Mouse (Mus musculus): ENCODE results near the gene Snx30. TPM values are rescaled to one million over a fixed set of nuclear protein-coding genes. Genes with fewer than 3 reads are reported as not detected.

Snx30 gene
- polyA plus RNA-seq, 1 experiment from 2014 or later = 6.6 TPM

DNA sequence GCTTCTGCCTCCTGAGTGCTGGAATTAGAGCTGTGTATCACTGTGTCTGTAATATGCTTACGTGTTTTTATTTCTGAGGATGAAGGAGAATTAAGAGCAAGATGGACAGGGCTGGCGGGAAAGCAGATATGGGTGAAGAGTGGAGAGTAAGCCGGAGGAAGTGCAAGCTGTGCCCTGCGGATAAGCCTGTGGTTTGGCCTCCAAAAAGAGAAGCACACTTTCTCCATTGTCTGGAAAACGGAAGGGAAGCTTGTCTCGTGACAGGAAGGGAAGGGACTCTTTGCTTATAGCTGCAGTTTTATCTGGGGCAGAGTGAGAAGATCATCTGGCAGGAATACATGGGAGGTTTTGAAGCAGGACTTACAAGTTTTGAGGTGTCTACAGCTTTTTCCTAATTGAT, 58.2 kb downstream of the Snx30 start:
- H3K9me3 ChIP-seq = no peaks in the 10 kb centered on the region
- H3K36me3 ChIP-seq = no peaks in the 10 kb centered on the region
- no peak for ATAC-seq
- no peak overlapping the region for H3K9ac ChIP-seq
- no peaks in the 10 kb centered on the region for H3K27me3 ChIP-seq (replicated peaks)
- WGBS = 71% methylated on average over 6 of the region's 6 CpGs
- no peak overlapping the region for H3K4me2 ChIP-seq (replicated peaks)
- H3K4me1 ChIP-seq (replicated peaks) = 0 out of 2 replicates have a peak, but pooled peaks cover 3% of the 10 kb centered on the region
- H3K4me3 ChIP-seq (replicated peaks) = no peak overlapping the region
- no peak overlapping the region for H3K27ac ChIP-seq

DNA sequence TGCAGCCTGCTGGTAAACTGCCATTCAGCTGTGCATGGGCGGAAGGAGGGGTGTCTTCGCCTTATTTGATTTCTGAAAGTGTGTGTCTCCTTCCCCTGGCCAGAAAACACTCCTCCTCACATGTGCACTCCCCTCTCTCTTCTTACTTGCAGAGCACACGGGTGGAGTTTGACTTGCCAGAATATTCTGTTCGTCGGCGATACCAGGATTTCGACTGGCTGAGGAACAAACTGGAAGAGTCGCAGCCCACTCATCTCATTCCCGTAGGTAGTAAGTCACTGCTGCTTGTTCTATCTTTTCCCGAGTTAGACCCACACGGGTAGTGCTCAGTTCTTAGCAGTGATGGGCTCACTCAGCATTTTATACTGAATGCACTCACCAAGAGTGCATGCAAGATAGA, 62.4 kb downstream of the Snx30 start:
- 83% methylated on average over 11 of the region's 11 CpGs for WGBS
- Histone ChIP-seq H3K9me3 (no peaks in the 10 kb centered on the region), H3K9ac (no peak overlapping the region), H3K4me1 (replicated peaks) (0 out of 2 replicates have a peak, but pooled peaks cover 2% of the 10 kb centered on the region), H3K4me2 (replicated peaks) (no peak overlapping the region), H3K4me3 (replicated peaks) (no peak overlapping the region), H3K36me3 (no peaks in the 10 kb centered on the region), H3K27ac (no peak overlapping the region), H3K27me3 (replicated peaks) (no peaks in the 10 kb centered on the region)
- no peak for ATAC-seq

DNA sequence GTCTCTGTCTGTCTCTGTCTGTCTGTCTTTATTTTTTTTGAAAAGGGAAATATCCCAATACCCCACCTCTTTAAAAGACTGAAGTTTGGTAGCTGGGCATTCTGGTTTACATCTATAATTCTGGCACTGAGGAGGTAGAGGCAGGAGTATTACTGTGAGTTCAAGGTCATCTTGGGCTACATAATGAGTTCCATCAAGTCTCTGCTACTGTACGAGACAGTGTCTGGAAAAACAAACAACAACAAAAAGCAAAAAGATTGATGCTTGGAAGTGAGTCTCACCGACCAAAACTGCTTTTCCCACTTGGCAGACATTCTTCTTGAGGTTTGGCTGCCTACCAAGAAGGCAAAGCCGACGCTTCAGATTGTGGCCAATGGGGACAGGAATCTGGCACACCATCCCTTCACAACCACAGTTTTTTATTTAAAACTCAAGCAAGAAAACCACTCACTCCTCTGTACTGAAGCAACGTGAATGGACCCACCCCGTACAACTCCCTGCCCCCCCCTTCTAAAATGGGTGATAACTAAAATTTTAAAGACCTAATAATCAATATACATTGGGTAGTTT, 63.9 kb downstream of the Snx30 start:
- no peak for ATAC-seq
- Histone ChIP-seq H3K27me3 (replicated peaks) (no peaks in the 10 kb centered on the region), H3K36me3 (no peaks in the 10 kb centered on the region), H3K4me2 (replicated peaks) (no peak overlapping the region), H3K9ac (no peak overlapping the region), H3K9me3 (no peaks in the 10 kb centered on the region), H3K27ac (no peak overlapping the region), H3K4me3 (replicated peaks) (no peak overlapping the region), H3K4me1 (replicated peaks) (0 out of 2 replicates have a peak, but pooled peaks cover 2% of the 10 kb centered on the region)
- WGBS = 66% methylated on average over 6 of the region's 6 CpGs

DNA sequence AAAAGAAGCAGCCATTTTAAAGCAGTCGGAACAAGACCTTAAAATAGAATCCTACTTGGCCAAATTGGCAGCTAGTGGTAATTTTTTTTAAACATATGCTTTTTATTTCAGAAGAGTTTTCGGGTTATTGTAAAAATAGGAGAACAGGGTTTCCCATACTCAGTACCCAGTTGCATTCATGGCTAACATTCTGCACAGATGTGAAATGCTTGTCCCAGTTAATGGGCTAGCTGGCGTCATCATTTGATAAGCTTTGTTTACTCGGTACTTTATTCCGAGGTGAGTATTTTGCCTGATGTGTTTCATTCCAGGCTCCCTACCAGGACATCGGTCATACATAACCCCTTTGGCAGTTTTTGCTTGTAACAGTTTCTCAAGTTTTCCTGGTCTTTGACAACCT, 64.8 kb downstream of the Snx30 start:
- Histone ChIP-seq H3K27me3 (replicated peaks) (no peaks in the 10 kb centered on the region), H3K4me1 (replicated peaks) (0 out of 2 replicates have a peak, but pooled peaks cover 2% of the 10 kb centered on the region), H3K4me2 (replicated peaks) (no peak overlapping the region), H3K9me3 (no peaks in the 10 kb centered on the region), H3K27ac (no peak overlapping the region), H3K9ac (no peak overlapping the region), H3K4me3 (replicated peaks) (no peak overlapping the region), H3K36me3 (no peaks in the 10 kb centered on the region)
- 71% methylated on average over 6 of the region's 6 CpGs for WGBS
- ATAC-seq = peak; percentile 12; the same call in 1 of the 2 replicates

DNA sequence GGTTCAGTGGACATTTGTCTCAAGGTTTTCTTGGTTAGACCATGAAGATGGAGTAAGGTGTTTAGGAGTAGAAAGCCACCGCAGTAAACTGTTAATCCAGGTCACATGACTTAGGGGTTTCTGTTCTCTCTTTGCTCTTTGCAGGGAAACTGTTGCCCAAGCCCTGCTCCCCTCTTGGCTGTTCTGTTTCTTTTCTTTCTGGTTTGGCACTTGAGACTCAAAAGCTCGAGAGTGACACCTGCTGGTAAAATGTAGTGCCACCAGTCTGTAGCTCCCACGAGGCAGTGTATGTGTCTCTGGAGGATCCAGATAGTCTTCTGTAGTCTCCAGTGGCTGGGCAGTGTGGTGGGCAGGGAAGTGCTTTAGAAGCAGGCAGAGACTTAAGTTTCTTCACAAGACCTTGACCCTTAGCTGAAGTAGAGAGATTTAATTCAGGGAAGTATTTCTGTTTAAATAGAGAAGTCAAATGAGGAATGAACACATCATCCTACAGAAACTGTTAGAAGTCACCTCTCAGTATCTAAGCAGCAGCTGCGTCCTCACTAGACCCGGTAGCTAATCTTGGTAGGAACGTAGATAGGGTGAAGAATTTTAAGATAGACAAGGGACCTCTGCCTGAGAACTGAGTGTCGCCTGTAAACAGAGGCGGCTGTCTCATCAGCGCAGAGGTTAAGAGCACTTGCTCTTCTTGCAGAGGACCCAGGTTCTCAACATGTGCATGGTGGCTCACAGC, 65.4 kb downstream of the Snx30 start:
- H3K4me1 ChIP-seq (replicated peaks) = 0 out of 2 replicates have a peak, but pooled peaks cover 2% of the 10 kb centered on the region
- peak; percentile 89 for ATAC-seq
- no peaks in the 10 kb centered on the region for H3K27me3 ChIP-seq (replicated peaks)

DNA sequence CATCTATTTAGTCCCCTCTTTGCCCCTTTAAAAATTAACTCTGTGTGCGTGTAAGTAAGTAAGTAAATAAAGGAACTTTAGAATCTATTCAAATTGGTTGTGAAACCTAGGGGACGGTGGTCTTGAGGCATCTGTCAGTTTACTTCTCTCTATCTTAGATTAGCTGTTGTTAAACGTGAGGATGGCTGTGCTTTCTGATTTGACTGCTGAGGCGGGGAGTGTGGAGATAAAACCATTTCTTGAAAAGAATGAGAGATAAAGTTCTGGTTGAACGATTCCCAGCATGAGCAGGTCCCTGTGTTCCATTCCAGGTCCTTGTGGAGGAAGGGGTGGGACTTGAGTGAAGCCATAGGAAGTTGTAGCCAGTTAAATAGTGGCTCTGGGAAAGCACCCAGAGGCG, 67.6 kb downstream of the Snx30 start:
- H3K36me3 ChIP-seq = no peaks in the 10 kb centered on the region
- H3K9me3 ChIP-seq = no peaks in the 10 kb centered on the region
- no peaks in the 10 kb centered on the region for H3K27me3 ChIP-seq (replicated peaks)
- H3K4me3 ChIP-seq (replicated peaks) = no peak overlapping the region
- H3K4me2 ChIP-seq (replicated peaks) = no peak overlapping the region
- no peak overlapping the region for H3K27ac ChIP-seq
- 59% methylated on average over 6 of the region's 6 CpGs for WGBS
- no peak overlapping the region for H3K9ac ChIP-seq
- 0 out of 2 replicates have a peak, but pooled peaks cover 2% of the 10 kb centered on the region for H3K4me1 ChIP-seq (replicated peaks)
- ATAC-seq = no peak

More for the DNA sequence above, 65.4 kb downstream of the Snx30 start:
- no peak overlapping the region for H3K4me3 ChIP-seq (replicated peaks)
- 57% methylated on average over 9 of the region's 9 CpGs for WGBS
- no peak overlapping the region for H3K27ac ChIP-seq
- no peak overlapping the region for H3K4me2 ChIP-seq (replicated peaks)
- no peak overlapping the region for H3K9ac ChIP-seq
- H3K9me3 ChIP-seq = no peaks in the 10 kb centered on the region
- H3K36me3 ChIP-seq = no peaks in the 10 kb centered on the region

DNA sequence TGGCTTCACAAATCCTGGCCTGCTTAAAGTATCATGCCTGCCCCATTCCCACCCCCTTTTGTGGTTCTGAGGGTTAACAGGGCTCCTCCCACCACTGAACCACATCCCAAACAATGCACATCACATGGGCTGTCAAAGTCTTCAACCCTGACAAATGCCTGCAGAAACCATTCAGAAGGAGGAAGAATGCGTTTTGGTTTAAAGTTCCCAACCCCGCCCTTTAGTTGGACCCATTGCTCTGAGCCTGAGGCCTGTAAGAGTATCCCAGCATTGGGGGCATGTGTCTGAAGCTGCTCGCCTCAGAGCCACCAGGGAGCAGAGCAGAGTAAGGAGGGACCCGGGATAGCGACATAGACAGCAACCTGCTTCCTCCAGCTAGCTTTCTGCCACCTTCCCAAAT, 68.2 kb downstream of the Snx30 start:
- no peaks in the 10 kb centered on the region for H3K9me3 ChIP-seq
- H3K4me2 ChIP-seq (replicated peaks) = no peak overlapping the region
- no peak for ATAC-seq
- H3K27ac ChIP-seq = no peak overlapping the region
- H3K4me1 ChIP-seq (replicated peaks) = 0 out of 2 replicates have a peak, but pooled peaks cover 2% of the 10 kb centered on the region
- H3K9ac ChIP-seq = no peak overlapping the region
- no peak overlapping the region for H3K4me3 ChIP-seq (replicated peaks)
- WGBS = 57% methylated on average over 5 of the region's 5 CpGs
- H3K36me3 ChIP-seq = no peaks in the 10 kb centered on the region
- no peaks in the 10 kb centered on the region for H3K27me3 ChIP-seq (replicated peaks)

DNA sequence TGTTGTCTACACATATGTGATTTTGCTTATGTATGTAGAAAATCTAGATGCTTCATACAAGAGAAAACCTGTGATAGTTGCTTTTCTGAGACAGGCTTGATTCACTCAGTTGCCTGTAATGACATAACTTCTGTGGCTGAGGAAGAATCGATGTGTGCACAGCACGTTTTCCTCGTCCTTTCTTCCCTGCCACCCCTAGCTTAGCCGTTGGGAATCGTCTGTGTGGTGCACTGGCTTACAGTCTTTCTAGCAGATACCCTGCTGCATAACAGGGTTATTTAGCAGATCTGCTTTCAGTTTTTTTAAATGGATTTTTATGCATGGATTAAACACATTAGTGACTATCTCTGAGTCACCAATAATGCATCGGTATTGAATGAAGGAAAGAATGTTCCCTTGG, 70.9 kb downstream of the Snx30 start:
- ATAC-seq = no peak
- H3K27ac ChIP-seq = no peak overlapping the region
- H3K36me3 ChIP-seq = no peaks in the 10 kb centered on the region

DNA sequence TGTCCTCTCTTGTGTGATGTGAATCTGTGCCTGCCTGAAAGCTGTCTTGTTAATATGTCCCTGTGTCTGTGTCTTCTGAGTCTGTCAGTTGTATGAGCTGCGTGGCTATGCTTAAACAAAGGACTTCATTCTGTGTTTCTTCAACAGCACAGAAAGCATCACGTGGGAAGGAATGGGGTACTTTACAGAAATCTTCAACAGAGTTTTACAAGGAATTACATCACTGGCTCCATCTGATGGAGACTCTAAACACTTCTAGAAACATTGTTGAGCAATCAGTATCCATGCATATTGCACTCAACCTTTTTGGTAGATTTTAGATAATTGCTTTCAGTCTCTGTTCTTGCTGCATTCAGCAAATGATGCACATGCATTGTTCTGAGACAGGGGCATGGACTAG, 71.4 kb downstream of the Snx30 start:
- WGBS = 75% methylated on average over 2 of the region's 2 CpGs
- Histone ChIP-seq H3K27ac (no peak overlapping the region), H3K27me3 (replicated peaks) (no peaks in the 10 kb centered on the region), H3K36me3 (no peaks in the 10 kb centered on the region), H3K9me3 (no peaks in the 10 kb centered on the region), H3K4me3 (replicated peaks) (no peak overlapping the region), H3K4me2 (replicated peaks) (no peak overlapping the region), H3K4me1 (replicated peaks) (no peaks in the 10 kb centered on the region), H3K9ac (no peak overlapping the region)
- no peak for ATAC-seq

More for the DNA sequence above, 70.9 kb downstream of the Snx30 start:
- H3K4me1 ChIP-seq (replicated peaks) = no peaks in the 10 kb centered on the region
- no peak overlapping the region for H3K9ac ChIP-seq
- H3K27me3 ChIP-seq (replicated peaks) = no peaks in the 10 kb centered on the region
- no peak overlapping the region for H3K4me3 ChIP-seq (replicated peaks)
- WGBS = 80% methylated on average over 6 of the region's 6 CpGs
- H3K4me2 ChIP-seq (replicated peaks) = no peak overlapping the region
- H3K9me3 ChIP-seq = no peaks in the 10 kb centered on the region

DNA sequence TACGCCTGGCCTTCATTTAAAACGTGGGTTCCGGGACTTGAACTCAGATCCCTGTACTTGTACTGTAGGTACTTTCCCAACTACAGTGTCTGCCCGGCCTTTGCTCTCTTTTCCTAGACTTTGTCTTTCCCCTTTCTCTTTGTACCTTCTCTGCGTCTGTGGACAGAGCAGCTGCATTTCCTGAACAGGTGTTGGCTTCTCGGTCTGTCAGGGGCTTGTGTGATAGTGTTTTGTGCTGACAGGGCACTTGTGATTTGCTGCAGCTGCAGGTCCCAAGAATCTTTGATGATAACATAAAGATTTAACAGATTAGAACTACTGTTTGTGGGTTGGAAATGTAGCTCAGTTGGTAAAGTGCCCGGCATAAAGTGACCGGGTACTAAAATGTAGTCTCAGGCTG, 73.0 kb downstream of the Snx30 start:
- no peak for ATAC-seq
- H3K36me3 ChIP-seq = no peaks in the 10 kb centered on the region
- H3K9me3 ChIP-seq = no peaks in the 10 kb centered on the region
- H3K27ac ChIP-seq = no peak overlapping the region
- WGBS = 84% methylated on average over 8 of the region's 8 CpGs
- no peak overlapping the region for H3K4me2 ChIP-seq (replicated peaks)
- H3K27me3 ChIP-seq (replicated peaks) = no peaks in the 10 kb centered on the region
- no peak overlapping the region for H3K9ac ChIP-seq
- H3K4me1 ChIP-seq (replicated peaks) = no peaks in the 10 kb centered on the region
- H3K4me3 ChIP-seq (replicated peaks) = no peak overlapping the region

GRCm38 (mm10) chr4:59879444-59879843, 73.8 kb downstream of the Snx30 start:
- no peak overlapping the region for H3K4me2 ChIP-seq (replicated peaks)
- ATAC-seq = no peak
- H3K9ac ChIP-seq = no peak overlapping the region
- H3K4me1 ChIP-seq (replicated peaks) = 0 out of 2 replicates have a peak, but pooled peaks cover 3% of the 10 kb centered on the region
- H3K27me3 ChIP-seq (replicated peaks) = no peaks in the 10 kb centered on the region
- no peaks in the 10 kb centered on the region for H3K9me3 ChIP-seq
- no peak overlapping the region for H3K4me3 ChIP-seq (replicated peaks)
- H3K27ac ChIP-seq = no peak overlapping the region
- 91% methylated on average over 3 of the region's 3 CpGs for WGBS
- no peaks in the 10 kb centered on the region for H3K36me3 ChIP-seq

GRCm38 (mm10) chr4:59880725-59881124, 75.1 kb downstream of the Snx30 start:
- H3K27ac ChIP-seq = no peak overlapping the region
- H3K9me3 ChIP-seq = no peaks in the 10 kb centered on the region
- no peak overlapping the region for H3K9ac ChIP-seq
- no peak for ATAC-seq
- no peaks in the 10 kb centered on the region for H3K36me3 ChIP-seq
- H3K4me2 ChIP-seq (replicated peaks) = no peak overlapping the region
- no peaks in the 10 kb centered on the region for H3K27me3 ChIP-seq (replicated peaks)
- H3K4me1 ChIP-seq (replicated peaks) = 0 out of 2 replicates have a peak, but pooled peaks cover 3% of the 10 kb centered on the region
- H3K4me3 ChIP-seq (replicated peaks) = no peak overlapping the region
- WGBS = 91% methylated on average over 5 of the region's 5 CpGs

DNA sequence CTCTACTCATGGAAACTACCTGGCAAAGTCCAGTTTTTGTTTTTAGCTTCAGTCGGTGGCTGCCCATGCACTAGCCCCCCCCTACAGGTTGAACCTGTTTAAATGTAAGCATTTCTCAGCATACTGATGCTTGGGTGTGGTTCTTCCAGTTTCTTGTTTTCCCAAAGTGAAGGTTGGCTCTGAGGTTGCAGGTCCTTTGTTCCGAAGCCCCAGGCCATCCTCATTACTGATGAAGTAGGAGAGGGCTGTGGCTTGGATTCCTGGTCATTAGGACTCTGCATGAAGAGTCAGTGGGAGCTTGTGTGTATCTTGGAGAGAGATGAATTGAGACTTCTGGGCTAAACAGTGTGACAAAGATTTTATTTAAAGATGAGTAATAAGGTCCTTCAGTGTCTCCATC, 75.6 kb downstream of the Snx30 start:
- H3K4me2 ChIP-seq (replicated peaks) = no peak overlapping the region
- no peak overlapping the region for H3K4me3 ChIP-seq (replicated peaks)
- no peaks in the 10 kb centered on the region for H3K9me3 ChIP-seq
- ATAC-seq = no peak
- H3K27ac ChIP-seq = no peak overlapping the region
- 0 out of 2 replicates have a peak, but pooled peaks cover 3% of the 10 kb centered on the region for H3K4me1 ChIP-seq (replicated peaks)
- no peaks in the 10 kb centered on the region for H3K36me3 ChIP-seq
- 73% methylated on average over 2 of the region's 2 CpGs for WGBS
- no peak overlapping the region for H3K9ac ChIP-seq
- no peaks in the 10 kb centered on the region for H3K27me3 ChIP-seq (replicated peaks)
